Mouse (Mus musculus): ENCODE measurements around the gene Ptx4.

GRCm38 (mm10) chr17:25111220-25111619 is 9.3 kb upstream of the Ptx4 start:
- TF ChIP-seq POLR2A (IDR thresholded peaks at IDR 0.05; ENCODE audit: low read depth, low read length) = no peak
- no peak for TF ChIP-seq CTCF (IDR thresholded peaks at IDR 0.05; ENCODE audit: extremely low read depth, insufficient read length, insufficient replicate concordance, low read depth, low read length)

Measured in small intestine, adult 2 months (tissue).